Mouse (Mus musculus) heart, adult 2 months (tissue): ENCODE results near the gene Crtc3. TPM values are rescaled to one million over a fixed set of nuclear protein-coding genes. Genes with fewer than 3 reads are reported as not detected.
A peak's percentile ranks its signal among the peaks of the same experiment; 100 is the strongest.

ENCODE experiments used
- DNase-seq, 2 experiments: peaks; one replicate each; pipeline ENCODE4 v3.0.0; 2021
- H3K27ac ChIP-seq: fragments of 200-600 bp; 2 replicates; pipeline ENCODE4 v1.8.1; 2022
- H3K27me3 ChIP-seq: fragments of 200-500 bp; 2 replicates; pipeline ENCODE4 v1.6.1; 2012; ENCODE audit warnings: mild to moderate bottlenecking, low read length, inconsistent platforms, mixed read lengths; ENCODE audit not compliant: control insufficient read depth, insufficient read depth
- H3K36me3 ChIP-seq: fragments of 200-500 bp; 2 replicates; pipeline ENCODE4 v1.6.1; 2012; ENCODE audit warnings: low read length, inconsistent platforms; ENCODE audit not compliant: control insufficient read depth, insufficient read depth
- H3K4me1 ChIP-seq: fragments of 200-500 bp; 2 replicates; pipeline ENCODE4 v1.6.1; 2011; ENCODE audit warnings: low read length; ENCODE audit not compliant: control insufficient read depth, insufficient read depth
- H3K4me3 ChIP-seq: fragments of 200-600 bp; 2 replicates; pipeline ENCODE4 v1.8.1; 2022
- H3K79me2 ChIP-seq: fragments of 200-500 bp; replicated peaks from 2 replicates; pipeline ENCODE4 v1.6.1; 2012; ENCODE audit warnings: mild to moderate bottlenecking, inconsistent platforms, low read length, moderate library complexity, mixed read lengths; ENCODE audit not compliant: control insufficient read depth, insufficient read depth
- H3K9ac ChIP-seq: fragments of 200-500 bp; 2 replicates; pipeline ENCODE4 v1.6.1; 2012; ENCODE audit warnings: low read depth, mild to moderate bottlenecking, control low read depth, inconsistent platforms, low read length, mixed read lengths
- CTCF ChIP-seq: fragments of 200-600 bp; IDR thresholded peaks from 2 replicates; pipeline ENCODE4 v1.8.1; 2022; ENCODE audit warnings: antibody characterized with exemption, mild to moderate bottlenecking, moderate library complexity
- EP300 ChIP-seq: fragments of 200-500 bp; IDR thresholded peaks from 2 replicates; pipeline ENCODE4 v1.6.1; 2011; ENCODE audit warnings: low read depth, low read length, control low read depth; ENCODE audit not compliant: insufficient read depth
- POLR2A ChIP-seq: fragments of 200-500 bp; IDR thresholded peaks from 2 replicates; pipeline ENCODE4 v1.6.1; 2011; ENCODE audit warnings: mild to moderate bottlenecking, low read depth, low read length, control low read depth; ENCODE audit not compliant: insufficient read depth
- WGBS: fragments of 180-500 bp; shearing (Covaris S2); methylation state at CpG from one replicate; pipeline ENCODE4 v1.1.7; 2018; 5-methylcytosine and 5-hydroxymethylcytosine counted together
- intact Hi-C: fragments of 180-260 bp; cut with DNase I; formaldehyde crosslinking; loops from one replicate; pipeline ENCODE4 v1.15.1; 2025
- polyA plus RNA-seq: library from polyadenylated mRNA; depleted of rRNA; stranded (reverse); fragments of >200 nt; gene quantifications from 2 replicates; pipeline ENCODE4 v1.2.3, GENCODE M21; 2012
- total RNA-seq, 2 experiments: library from RNA; stranded (reverse); gene quantifications; 2 replicates each; pipeline ENCODE4 v1.2.3; 2021

The Crtc3 gene
- total and polyA plus RNA-seq, 3 experiments: 11.0 to 14.3 (median 12.9) TPM

GRCm38 (mm10) chr7:80657896-80658295 lies 30.8 kb downstream of the Crtc3 start:
- Histone ChIP-seq H3K36me3 (peaks cover 5% of the 10 kb centered on the region; the same call in 1 of the 2 replicates), H3K9ac (peak overlapping the region; percentile 22; the same call in 1 of the 2 replicates), H3K79me2 (peaks cover 2% of the 10 kb centered on the region), H3K4me3 (no peak overlapping the region), H3K4me1 (peaks cover 32% of the 10 kb centered on the region), H3K27me3 (no peaks in the 10 kb centered on the region), H3K27ac (peak overlapping the region; percentile 58)
- intact Hi-C loops: no loop called here
- peak in 1 of 2 experiments; percentile 69 for DNase-seq
- WGBS: 31% methylated on average over 8 of the region's 8 CpGs
- TF ChIP-seq POLR2A (no peak), EP300 (0 out of 2 replicates have a peak, but pooled peaks have one; percentile 24)

- 39% methylated on average over 6 of the region's 6 CpGs for WGBS
- peaks cover 28% of the 10 kb centered on the region for H3K4me1 ChIP-seq
- TF ChIP-seq POLR2A (peak; percentile 65; the same call in 1 of the 2 replicates), EP300 (0 out of 2 replicates have a peak, but pooled peaks have one; percentile 48), CTCF (no peak)
- DNase-seq: no peak
- intact Hi-C loops: no loop called here
- no peaks in the 10 kb centered on the region for H3K27me3 ChIP-seq
- H3K4me3 ChIP-seq: no peak overlapping the region
- H3K27ac ChIP-seq: peak overlapping the region; percentile 68
- peaks cover 5% of the 10 kb centered on the region; the same call in 1 of the 2 replicates for H3K36me3 ChIP-seq
- H3K79me2 ChIP-seq: peaks cover 2% of the 10 kb centered on the region
- peak overlapping the region; percentile 46; the same call in 1 of the 2 replicates for H3K9ac ChIP-seq
These were observed 33.2 kb downstream of the Crtc3 start for GRCm38 (mm10) chr7:80655350-80656013.

- WGBS: 53% methylated on average over 5 of the region's 5 CpGs
- H3K4me1 ChIP-seq: peaks cover 25% of the 10 kb centered on the region
- no peaks in the 10 kb centered on the region for H3K27me3 ChIP-seq
- no peak overlapping the region for H3K4me3 ChIP-seq
- TF ChIP-seq POLR2A (no peak), EP300 (no peak), CTCF (no peak)
- no peak for DNase-seq
- H3K27ac ChIP-seq: peak overlapping the region; percentile 68
- H3K36me3 ChIP-seq: peaks cover 5% of the 10 kb centered on the region; the same call in 1 of the 2 replicates
- intact Hi-C loops: no loop called here
- H3K9ac ChIP-seq: no peak overlapping the region
- H3K79me2 ChIP-seq: peaks cover 2% of the 10 kb centered on the region
These were observed 33.8 kb downstream of the Crtc3 start for GRCm38 (mm10) chr7:80654926-80655325.

GRCm38 (mm10) chr7:80654393-80654792 lies 34.3 kb downstream of the Crtc3 start:
- Histone ChIP-seq H3K4me3 (no peak overlapping the region), H3K9ac (no peak overlapping the region), H3K4me1 (peaks cover 25% of the 10 kb centered on the region), H3K27ac (peak overlapping the region; percentile 68), H3K27me3 (no peaks in the 10 kb centered on the region), H3K79me2 (peaks cover 2% of the 10 kb centered on the region), H3K36me3 (peaks cover 5% of the 10 kb centered on the region; the same call in 1 of the 2 replicates)
- WGBS: 77% methylated on average over 7 of the region's 7 CpGs
- intact Hi-C loops: no loop called here
- DNase-seq: no peak
- TF ChIP-seq CTCF (no peak), EP300 (no peak)

- no peak for DNase-seq
- 88% methylated on average over 7 of the region's 7 CpGs for WGBS
- TF ChIP-seq EP300: no peak
- TF ChIP-seq POLR2A: no peak
- TF ChIP-seq CTCF: no peak
- no peak overlapping the region for H3K9ac ChIP-seq
- H3K4me3 ChIP-seq: no peak overlapping the region
- intact Hi-C loops: no loop called here
- H3K27me3 ChIP-seq: no peaks in the 10 kb centered on the region
- H3K4me1 ChIP-seq: peaks cover 25% of the 10 kb centered on the region
- peaks cover 2% of the 10 kb centered on the region for H3K79me2 ChIP-seq
- H3K36me3 ChIP-seq: peaks cover 5% of the 10 kb centered on the region; the same call in 1 of the 2 replicates
- peak overlapping the region; percentile 68 for H3K27ac ChIP-seq
These were observed 34.7 kb downstream of the Crtc3 start for GRCm38 (mm10) chr7:80653971-80654370.

- WGBS: 56% methylated on average over 10 of the region's 10 CpGs
- H3K27me3 ChIP-seq: no peaks in the 10 kb centered on the region
- intact Hi-C loops: no loop called here
- TF ChIP-seq POLR2A (no peak), EP300 (no peak), CTCF (no peak)
- H3K79me2 ChIP-seq: peaks cover 2% of the 10 kb centered on the region
- no peak overlapping the region for H3K4me3 ChIP-seq
- no peak for DNase-seq
- peaks cover 5% of the 10 kb centered on the region; the same call in 1 of the 2 replicates for H3K36me3 ChIP-seq
- H3K4me1 ChIP-seq: peaks cover 25% of the 10 kb centered on the region
- H3K9ac ChIP-seq: peak overlapping the region; percentile 33; the same call in 1 of the 2 replicates
- H3K27ac ChIP-seq: peak overlapping the region; percentile 64
These were observed 35.6 kb downstream of the Crtc3 start for GRCm38 (mm10) chr7:80653077-80653476.
